Mouse (Mus musculus) forebrain, embryonic 13.5 days (tissue): ENCODE data around the gene Fam216b. TPM values are rescaled to one million over a fixed set of nuclear protein-coding genes. Genes with fewer than 3 reads are reported as not detected.

Source experiments
- ATAC-seq: fragments of 200-750 bp; cut with Nextera tagmentation; 2 replicates; pipeline ENCODE4 v1.8.0; 2017
- H3K27ac ChIP-seq: fragments of 300-500 bp; sonication (generic); 2 replicates; pipeline ENCODE4 v1.5.1; 2015; ENCODE audit warnings: inconsistent platforms, mild to moderate bottlenecking, moderate library complexity
- H3K27me3 ChIP-seq: fragments of 300-500 bp; sonication (generic); 2 replicates; pipeline ENCODE4 v1.6.1; 2015; ENCODE audit warnings: mild to moderate bottlenecking, inconsistent platforms
- H3K36me3 ChIP-seq: fragments of 300-500 bp; sonication (generic); 2 replicates; pipeline ENCODE4 v1.6.1; 2015; ENCODE audit warnings: mild to moderate bottlenecking, inconsistent platforms; ENCODE audit not compliant: poor library complexity, severe bottlenecking
- H3K4me1 ChIP-seq: fragments of 300-500 bp; sonication (generic); 2 replicates; pipeline ENCODE4 v1.6.1; 2015; ENCODE audit warnings: inconsistent platforms
- H3K4me2 ChIP-seq: fragments of 300-500 bp; sonication (generic); 2 replicates; pipeline ENCODE4 v1.6.1; 2015; ENCODE audit warnings: inconsistent platforms, mild to moderate bottlenecking, moderate library complexity
- H3K4me3 ChIP-seq: fragments of 300-500 bp; sonication (generic); 2 replicates; pipeline ENCODE4 v1.5.1; 2015; ENCODE audit warnings: mild to moderate bottlenecking, inconsistent platforms
- H3K9ac ChIP-seq: fragments of 300-500 bp; sonication (generic); 2 replicates; pipeline ENCODE4 v1.6.1; 2015; ENCODE audit warnings: mild to moderate bottlenecking, inconsistent platforms
- H3K9me3 ChIP-seq: fragments of 300-500 bp; sonication (generic); replicated peaks from 2 replicates; pipeline ENCODE4 v1.6.1; 2016; ENCODE audit warnings: inconsistent platforms
- WGBS: fragments of 180-500 bp; shearing (Covaris S2); methylation state at CpG from one replicate; pipeline ENCODE4 v1.1.7; 2015; 5-methylcytosine and 5-hydroxymethylcytosine counted together
- polyA plus RNA-seq: library from polyadenylated mRNA; unstranded; fragments of >200 nt; fragmentation: Nextera tagmentation; extraction: Ambion mirVana; gene quantifications from 2 replicates; pipeline ENCODE4 v1.2.1, GENCODE M21; 2015

Gene Fam216b
- polyA plus RNA-seq: 0.08 TPM in 1 of 2 replicates, not detected in the other

DNA sequence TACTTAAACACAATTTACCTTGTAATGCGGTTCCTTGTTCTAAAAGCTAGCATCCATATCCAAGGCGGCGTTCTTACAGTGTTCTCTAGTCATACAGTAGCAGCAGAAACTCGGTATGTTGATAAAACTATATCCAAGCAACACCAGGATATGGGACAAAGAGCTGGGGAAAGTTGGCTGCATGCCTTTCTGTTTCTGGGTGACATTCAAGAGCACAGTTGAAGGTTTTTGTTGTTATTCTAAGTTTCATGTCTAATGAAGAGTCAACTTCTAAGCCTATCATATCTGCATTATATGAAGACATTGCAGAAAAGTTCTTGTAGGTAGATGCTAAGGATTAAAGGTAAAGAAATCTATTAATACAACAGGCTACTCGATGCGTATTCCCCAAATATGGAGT is at the start of gene Fam216b:
Fam216b (minus strand) TSS at position 101 of the 400 bp plus-strand sequence.
- H3K4me1 ChIP-seq: no peaks in the 10 kb centered on the region
- 89% methylated on average over 6 of the region's 6 CpGs for WGBS
- no peak within 1 kb of the TSS for H3K9ac ChIP-seq
- H3K4me2 ChIP-seq: no peak within 1 kb of the TSS
- no peak within 1 kb of the TSS for H3K27ac ChIP-seq
- no peaks in the 10 kb centered on the region for H3K27me3 ChIP-seq
- no peak for ATAC-seq
- no peaks in the 10 kb centered on the region for H3K9me3 ChIP-seq
- H3K4me3 ChIP-seq: no peak within 1 kb of the TSS
- H3K36me3 ChIP-seq: no peaks in the 10 kb centered on the region

- no peak overlapping the region for H3K4me3 ChIP-seq
- WGBS: 10% methylated on average over 5 of the region's 5 CpGs
- no peak overlapping the region for H3K9ac ChIP-seq
- H3K4me1 ChIP-seq: peaks cover 17% of the 10 kb centered on the region
- H3K36me3 ChIP-seq: no peaks in the 10 kb centered on the region
- peak overlapping the region; percentile 31; the same call in 1 of the 2 replicates for H3K27ac ChIP-seq
- no peak overlapping the region for H3K4me2 ChIP-seq
- H3K9me3 ChIP-seq: 0 out of 2 replicates have a peak, but pooled peaks cover 6% of the 10 kb centered on the region
- peak; percentile 86 for ATAC-seq
- no peaks in the 10 kb centered on the region for H3K27me3 ChIP-seq
These were observed 43.7 kb upstream of the Fam216b start for GRCm38 (mm10) chr14:78132368-78133052.

DNA sequence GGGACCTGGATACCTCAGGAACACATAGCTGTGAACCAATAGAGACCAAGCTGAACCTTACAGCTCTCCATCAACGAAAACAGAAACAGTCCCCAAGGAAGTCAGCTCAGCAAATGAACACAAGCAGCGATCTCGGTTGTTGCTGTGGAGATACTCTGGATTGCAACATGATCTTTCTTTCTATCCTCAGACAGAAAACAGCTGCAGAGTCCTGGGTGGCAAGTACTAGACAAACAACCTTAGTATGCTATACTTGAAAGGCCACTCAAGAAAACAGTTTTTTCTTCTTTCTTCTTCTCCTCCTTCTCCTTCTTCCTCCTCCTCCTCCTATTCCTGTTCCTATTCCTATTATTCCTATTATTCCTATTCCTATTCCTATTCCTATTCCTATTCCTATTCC is 37.9 kb upstream of the Fam216b start:
- H3K9ac ChIP-seq: no peak overlapping the region
- no peak overlapping the region for H3K4me3 ChIP-seq
- no peaks in the 10 kb centered on the region for H3K27me3 ChIP-seq
- 74% methylated on average over 3 of the region's 3 CpGs for WGBS
- no peak overlapping the region for H3K4me2 ChIP-seq
- no peak overlapping the region for H3K27ac ChIP-seq
- no peak for ATAC-seq
- H3K36me3 ChIP-seq: no peaks in the 10 kb centered on the region
- no peaks in the 10 kb centered on the region for H3K9me3 ChIP-seq
- H3K4me1 ChIP-seq: no peaks in the 10 kb centered on the region

- ATAC-seq: peak; percentile 4; the same call in 1 of the 2 replicates
These were observed 31.5 kb upstream of the Fam216b start for GRCm38 (mm10) chr14:78120286-78120685.

GRCm38 (mm10) chr14:78119449-78120200 is 30.8 kb upstream of the Fam216b start:
- Histone ChIP-seq H3K4me1 (peaks cover 27% of the 10 kb centered on the region), H3K27ac (no peak overlapping the region), H3K27me3 (no peaks in the 10 kb centered on the region), H3K9ac (no peak overlapping the region), H3K36me3 (no peaks in the 10 kb centered on the region), H3K4me3 (no peak overlapping the region), H3K9me3 (no peaks in the 10 kb centered on the region), H3K4me2 (no peak overlapping the region)
- ATAC-seq: peak; percentile 8; the same call in 1 of the 2 replicates
- 66% methylated on average over 10 of the region's 10 CpGs for WGBS

More at GRCm38 (mm10) chr14:78120286-78120685, 31.5 kb upstream of the Fam216b start:
- Histone ChIP-seq H3K4me3 (no peak overlapping the region), H3K36me3 (no peaks in the 10 kb centered on the region), H3K9me3 (no peaks in the 10 kb centered on the region), H3K27ac (no peak overlapping the region), H3K27me3 (no peaks in the 10 kb centered on the region), H3K4me2 (no peak overlapping the region), H3K9ac (no peak overlapping the region), H3K4me1 (peaks cover 27% of the 10 kb centered on the region)
- 15% methylated on average over 3 of the region's 3 CpGs for WGBS

GRCm38 (mm10) chr14:78117671-78118070 is 28.9 kb upstream of the Fam216b start:
- no peak overlapping the region for H3K4me2 ChIP-seq
- no peak overlapping the region for H3K4me3 ChIP-seq
- H3K9ac ChIP-seq: no peak overlapping the region
- H3K4me1 ChIP-seq: peaks cover 27% of the 10 kb centered on the region
- 51% methylated on average over 4 of the region's 4 CpGs for WGBS
- ATAC-seq: 0 out of 2 replicates have a peak, but pooled peaks have one; percentile 36
- no peak overlapping the region for H3K27ac ChIP-seq
- no peaks in the 10 kb centered on the region for H3K36me3 ChIP-seq
- no peaks in the 10 kb centered on the region for H3K27me3 ChIP-seq
- no peaks in the 10 kb centered on the region for H3K9me3 ChIP-seq

GRCm38 (mm10) chr14:78117268-78117667 is 28.5 kb upstream of the Fam216b start:
- H3K36me3 ChIP-seq: no peaks in the 10 kb centered on the region
- peaks cover 27% of the 10 kb centered on the region for H3K4me1 ChIP-seq
- H3K4me3 ChIP-seq: no peak overlapping the region
- H3K9me3 ChIP-seq: no peaks in the 10 kb centered on the region
- no peaks in the 10 kb centered on the region for H3K27me3 ChIP-seq
- no peak overlapping the region for H3K9ac ChIP-seq
- no peak overlapping the region for H3K27ac ChIP-seq
- peak; percentile 81 for ATAC-seq
- WGBS: 33% methylated on average over 2 of the region's 2 CpGs
- no peak overlapping the region for H3K4me2 ChIP-seq

DNA sequence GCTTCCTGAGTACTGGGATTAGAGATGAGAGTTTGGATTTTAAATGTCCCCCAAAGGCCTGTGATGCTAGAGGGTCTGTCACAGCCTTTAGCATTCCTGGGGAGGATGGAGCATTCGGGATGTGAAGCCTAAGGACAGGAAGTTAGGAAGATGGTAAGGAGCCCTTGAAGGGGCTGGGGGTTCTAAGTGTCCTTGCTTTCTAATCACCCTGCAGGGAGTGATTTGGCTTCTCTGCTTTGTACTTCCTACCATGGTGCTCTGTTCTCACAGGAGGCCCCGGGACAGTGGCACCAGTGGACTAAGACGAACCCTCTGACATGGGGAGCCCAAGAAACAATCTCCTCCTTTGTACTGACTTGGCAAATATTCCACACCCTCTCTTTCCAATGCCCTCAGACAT is 23.7 kb upstream of the Fam216b start:
- Histone ChIP-seq H3K9me3 (no peaks in the 10 kb centered on the region), H3K36me3 (no peaks in the 10 kb centered on the region), H3K4me1 (peaks cover 14% of the 10 kb centered on the region), H3K4me2 (no peak overlapping the region), H3K27me3 (no peaks in the 10 kb centered on the region), H3K27ac (no peak overlapping the region), H3K9ac (no peak overlapping the region), H3K4me3 (no peak overlapping the region)
- ATAC-seq: no peak
- WGBS: 88% methylated on average over 3 of the region's 3 CpGs

DNA sequence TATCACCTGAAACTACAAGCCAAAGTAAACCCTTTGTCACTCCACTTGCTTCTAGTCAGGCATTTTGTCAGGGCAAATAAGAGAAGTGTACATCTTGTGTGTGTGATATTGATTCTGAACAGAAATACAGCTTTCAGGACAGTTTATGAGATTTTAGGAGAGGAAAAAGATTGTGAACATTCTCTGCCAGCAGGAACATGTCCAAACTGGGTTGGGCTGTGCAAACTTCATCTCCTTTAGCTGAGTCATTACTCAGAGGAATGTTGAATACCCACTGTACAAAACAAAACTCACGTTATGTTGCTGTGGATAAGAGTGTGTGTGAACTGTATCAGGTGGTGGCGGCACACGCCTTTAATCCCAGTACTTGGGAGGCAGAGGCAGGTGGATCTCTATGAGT is 22.1 kb upstream of the Fam216b start:
- Histone ChIP-seq H3K27me3 (no peaks in the 10 kb centered on the region), H3K4me3 (no peak overlapping the region), H3K4me2 (no peak overlapping the region), H3K4me1 (peaks cover 7% of the 10 kb centered on the region; the same call in 1 of the 2 replicates), H3K27ac (no peak overlapping the region), H3K9ac (no peak overlapping the region), H3K36me3 (no peaks in the 10 kb centered on the region), H3K9me3 (no peaks in the 10 kb centered on the region)
- ATAC-seq: no peak
- 96% methylated on average over 3 of the region's 3 CpGs for WGBS

- no peak overlapping the region for H3K27ac ChIP-seq
- H3K27me3 ChIP-seq: no peaks in the 10 kb centered on the region
- no peak overlapping the region for H3K9ac ChIP-seq
- no peaks in the 10 kb centered on the region for H3K9me3 ChIP-seq
- no peak overlapping the region for H3K4me3 ChIP-seq
- H3K4me1 ChIP-seq: peaks cover 7% of the 10 kb centered on the region; the same call in 1 of the 2 replicates
- 0 out of 2 replicates have a peak, but pooled peaks have one; percentile 45 for ATAC-seq
- WGBS: 32% methylated on average over 4 of the region's 4 CpGs
- no peaks in the 10 kb centered on the region for H3K36me3 ChIP-seq
- H3K4me2 ChIP-seq: no peak overlapping the region
These were observed 20.6 kb upstream of the Fam216b start for GRCm38 (mm10) chr14:78109419-78109818.

DNA sequence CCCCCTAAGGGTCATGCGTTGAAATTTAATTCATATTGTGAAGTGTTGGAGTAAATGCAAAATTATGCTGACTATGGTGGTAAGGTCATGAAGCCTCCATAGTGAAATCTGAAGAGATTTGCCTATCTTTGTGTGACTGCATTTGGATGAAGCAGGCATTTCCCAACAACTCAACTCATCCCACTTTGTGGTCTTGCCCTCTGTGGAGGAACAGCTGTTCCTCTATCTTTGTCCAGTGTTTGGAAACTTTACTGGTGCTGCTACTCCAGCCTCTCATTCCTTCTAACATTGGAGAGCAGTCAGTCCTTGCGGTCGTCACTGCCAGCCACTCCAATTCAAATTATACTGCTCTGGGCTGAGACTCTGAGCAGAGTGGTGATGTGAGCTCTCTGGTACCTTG is 19.6 kb upstream of the Fam216b start:
- Histone ChIP-seq H3K9me3 (no peaks in the 10 kb centered on the region), H3K4me1 (peaks cover 7% of the 10 kb centered on the region; the same call in 1 of the 2 replicates), H3K27me3 (no peaks in the 10 kb centered on the region), H3K4me3 (no peak overlapping the region), H3K4me2 (no peak overlapping the region), H3K36me3 (no peaks in the 10 kb centered on the region), H3K27ac (no peak overlapping the region), H3K9ac (no peak overlapping the region)
- WGBS: 88% methylated on average over 3 of the region's 3 CpGs
- no peak for ATAC-seq

DNA sequence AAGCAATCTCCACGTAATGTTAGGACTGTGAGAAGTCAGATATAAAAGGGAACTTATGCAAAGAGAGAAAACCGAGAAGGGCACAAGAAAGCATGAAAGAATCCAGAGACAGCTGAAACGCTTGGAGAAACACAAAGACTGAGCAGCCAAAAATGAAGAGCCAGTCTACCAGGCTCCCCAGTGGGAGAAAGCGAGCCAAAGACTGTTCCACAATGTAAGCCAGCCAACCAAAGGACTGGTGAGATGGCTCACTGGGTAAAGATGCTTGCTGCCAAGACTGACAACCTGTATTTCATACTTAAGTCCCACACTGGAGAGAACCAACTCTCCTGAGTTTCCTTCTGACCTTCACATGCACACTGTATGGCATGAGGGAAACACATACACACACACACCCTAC is 784 bp upstream of the Fam216b start:
- H3K9me3 ChIP-seq: no peaks in the 10 kb centered on the region
- H3K4me2 ChIP-seq: no peak overlapping the region
- no peak for ATAC-seq
- H3K9ac ChIP-seq: no peak overlapping the region
- no peaks in the 10 kb centered on the region for H3K27me3 ChIP-seq
- no peak overlapping the region for H3K4me3 ChIP-seq
- WGBS: 78% methylated on average over 4 of the region's 4 CpGs
- H3K4me1 ChIP-seq: no peaks in the 10 kb centered on the region
- no peaks in the 10 kb centered on the region for H3K36me3 ChIP-seq
- H3K27ac ChIP-seq: no peak overlapping the region
